Mouse (Mus musculus): Measurements from ENCODE around the gene Kpnb1. TPM values are rescaled to one million over a fixed set of nuclear protein-coding genes. Genes with fewer than 3 reads are reported as not detected.

Kpnb1 gene
- 73.2 and 76.8 TPM in 2 replicates for polyA plus RNA-seq (2012; rRNA removed)

- peak within 1 kb of the TSS; percentile 45 for H3K4me3 ChIP-seq (ENCODE audit: insufficient read depth, low read length)
- H3K4me1 ChIP-seq (ENCODE audit: control insufficient read depth, insufficient read depth, low read length), result no peaks in the 10 kb centered on the region; the same call in 1 of the 2 replicates
- TF ChIP-seq POLR2A (IDR thresholded peaks at IDR 0.05; ENCODE audit: extremely low read depth, insufficient read depth, low read length) (peak; percentile 50; the same call in 1 of the 2 replicates), CTCF (IDR thresholded peaks at IDR 0.05; ENCODE audit: extremely low read depth, insufficient read depth, low read length) (no peak)
- H3K27ac ChIP-seq (ENCODE audit: insufficient read depth, low read length), result peak within 1 kb of the TSS; percentile 89
Observed at GRCm38 (mm10) chr11:97187764-97188642, at the start of gene Kpnb1. Gene Kpnb1 (minus strand): TSS chr11:97187881.

- H3K27ac ChIP-seq (ENCODE audit: insufficient read depth, low read length), result no peak overlapping the region
- H3K4me3 ChIP-seq (ENCODE audit: insufficient read depth, low read length), result no peak overlapping the region
- TF ChIP-seq CTCF (IDR thresholded peaks at IDR 0.05; ENCODE audit: extremely low read depth, insufficient read depth, low read length), result no peak
- no peak for TF ChIP-seq POLR2A (IDR thresholded peaks at IDR 0.05; ENCODE audit: extremely low read depth, insufficient read depth, low read length)
- H3K4me1 ChIP-seq (ENCODE audit: control insufficient read depth, insufficient read depth, low read length), result no peaks in the 10 kb centered on the region; the same call in 1 of the 2 replicates
Observed at GRCm38 (mm10) chr11:97232436-97232835, 44.8 kb upstream of the Kpnb1 start.

GRCm38 (mm10) chr11:97229396-97229795 is 41.7 kb upstream of the Kpnb1 start:
- no peak overlapping the region for H3K27ac ChIP-seq (ENCODE audit: insufficient read depth, low read length)
- TF ChIP-seq POLR2A (IDR thresholded peaks at IDR 0.05; ENCODE audit: extremely low read depth, insufficient read depth, low read length) (no peak), CTCF (IDR thresholded peaks at IDR 0.05; ENCODE audit: extremely low read depth, insufficient read depth, low read length) (no peak)
- H3K4me1 ChIP-seq (ENCODE audit: control insufficient read depth, insufficient read depth, low read length), result no peaks in the 10 kb centered on the region; the same call in 1 of the 2 replicates
- H3K4me3 ChIP-seq (ENCODE audit: insufficient read depth, low read length), result no peak overlapping the region

- H3K4me3 ChIP-seq (ENCODE audit: insufficient read depth, low read length), result no peak overlapping the region
- TF ChIP-seq CTCF (IDR thresholded peaks at IDR 0.05; ENCODE audit: extremely low read depth, insufficient read depth, low read length) (no peak), POLR2A (IDR thresholded peaks at IDR 0.05; ENCODE audit: extremely low read depth, insufficient read depth, low read length) (no peak)
- no peaks in the 10 kb centered on the region; the same call in 1 of the 2 replicates for H3K4me1 ChIP-seq (ENCODE audit: control insufficient read depth, insufficient read depth, low read length)
- no peak overlapping the region for H3K27ac ChIP-seq (ENCODE audit: insufficient read depth, low read length)
Observed at GRCm38 (mm10) chr11:97228985-97229384, 41.3 kb upstream of the Kpnb1 start.

GRCm38 (mm10) chr11:97226131-97226530 is 38.5 kb upstream of the Kpnb1 start:
- Histone ChIP-seq H3K4me3 (ENCODE audit: insufficient read depth, low read length) (no peak overlapping the region), H3K4me1 (ENCODE audit: control insufficient read depth, insufficient read depth, low read length) (no peaks in the 10 kb centered on the region; the same call in 1 of the 2 replicates), H3K27ac (ENCODE audit: insufficient read depth, low read length) (no peak overlapping the region)
- TF ChIP-seq POLR2A (IDR thresholded peaks at IDR 0.05; ENCODE audit: extremely low read depth, insufficient read depth, low read length), result no peak
- no peak for TF ChIP-seq CTCF (IDR thresholded peaks at IDR 0.05; ENCODE audit: extremely low read depth, insufficient read depth, low read length)

GRCm38 (mm10) chr11:97223485-97223884 is 35.8 kb upstream of the Kpnb1 start:
- TF ChIP-seq POLR2A (IDR thresholded peaks at IDR 0.05; ENCODE audit: extremely low read depth, insufficient read depth, low read length) (no peak), CTCF (IDR thresholded peaks at IDR 0.05; ENCODE audit: extremely low read depth, insufficient read depth, low read length) (no peak)
- Histone ChIP-seq H3K27ac (ENCODE audit: insufficient read depth, low read length) (no peak overlapping the region), H3K4me1 (ENCODE audit: control insufficient read depth, insufficient read depth, low read length) (peaks cover 7% of the 10 kb centered on the region), H3K4me3 (ENCODE audit: insufficient read depth, low read length) (no peak overlapping the region)

- Histone ChIP-seq H3K4me3 (ENCODE audit: insufficient read depth, low read length) (no peak overlapping the region), H3K27ac (ENCODE audit: insufficient read depth, low read length) (no peak overlapping the region), H3K4me1 (ENCODE audit: control insufficient read depth, insufficient read depth, low read length) (peaks cover 7% of the 10 kb centered on the region)
- TF ChIP-seq POLR2A (IDR thresholded peaks at IDR 0.05; ENCODE audit: extremely low read depth, insufficient read depth, low read length) (no peak), CTCF (IDR thresholded peaks at IDR 0.05; ENCODE audit: extremely low read depth, insufficient read depth, low read length) (no peak)
Observed at GRCm38 (mm10) chr11:97221611-97222010, 33.9 kb upstream of the Kpnb1 start.

GRCm38 (mm10) chr11:97220211-97220610 is 32.5 kb upstream of the Kpnb1 start:
- H3K4me1 ChIP-seq (ENCODE audit: control insufficient read depth, insufficient read depth, low read length), result peaks cover 7% of the 10 kb centered on the region
- TF ChIP-seq CTCF (IDR thresholded peaks at IDR 0.05; ENCODE audit: extremely low read depth, insufficient read depth, low read length) (no peak), POLR2A (IDR thresholded peaks at IDR 0.05; ENCODE audit: extremely low read depth, insufficient read depth, low read length) (no peak)
- H3K27ac ChIP-seq (ENCODE audit: insufficient read depth, low read length), result peak overlapping the region; percentile 87
- no peak overlapping the region for H3K4me3 ChIP-seq (ENCODE audit: insufficient read depth, low read length)

- H3K27ac ChIP-seq (ENCODE audit: insufficient read depth, low read length), result no peak overlapping the region
- H3K4me3 ChIP-seq (ENCODE audit: insufficient read depth, low read length), result no peak overlapping the region
Observed at GRCm38 (mm10) chr11:97214411-97214810, 26.7 kb upstream of the Kpnb1 start.

More at GRCm38 (mm10) chr11:97214411-97214810, 26.7 kb upstream of the Kpnb1 start:
- H3K4me1 ChIP-seq (ENCODE audit: control insufficient read depth, insufficient read depth, low read length), result no peaks in the 10 kb centered on the region
- TF ChIP-seq POLR2A (IDR thresholded peaks at IDR 0.05; ENCODE audit: extremely low read depth, insufficient read depth, low read length) (no peak), CTCF (IDR thresholded peaks at IDR 0.05; ENCODE audit: extremely low read depth, insufficient read depth, low read length) (no peak)
